Mouse (Mus musculus) erythroblast, embryonic 14.5 days (primary cell): Measurements from ENCODE around the gene Hip1.

Source experiments
- GATA1 ChIP-seq: IDR thresholded peaks from 2 replicates; pipeline ENCODE4 v1.6.1; 2012; ENCODE audit warnings: low read length, inconsistent platforms, mixed read lengths
- TAL1 ChIP-seq: IDR thresholded peaks from 3 replicates; pipeline ENCODE4 v1.6.1; 2012; ENCODE audit warnings: low read length, inconsistent platforms, mixed read lengths

- TF ChIP-seq GATA1 (no peak), TAL1 (no peak)
Measured at GRCm38 (mm10) chr5:135568698-135569097, 23.8 kb upstream of the Hip1 start.
